Mouse (Mus musculus) c-Kit-positive CD71-positive TER-119-positive erythroid progenitor cells, embryonic 14.5 days (primary cell): ENCODE measurements around the gene Itih4.

Source experiments
- DNase-seq: peaks from one replicate; pipeline ENCODE4 v3.0.0-alpha.2; 2013; ENCODE audit warnings: low spot score

The Itih4 gene

GRCm38 (mm10) chr14:30879794-30880193 lies 6.5 kb upstream of the Itih4 start:
- no peak for DNase-seq

DNA sequence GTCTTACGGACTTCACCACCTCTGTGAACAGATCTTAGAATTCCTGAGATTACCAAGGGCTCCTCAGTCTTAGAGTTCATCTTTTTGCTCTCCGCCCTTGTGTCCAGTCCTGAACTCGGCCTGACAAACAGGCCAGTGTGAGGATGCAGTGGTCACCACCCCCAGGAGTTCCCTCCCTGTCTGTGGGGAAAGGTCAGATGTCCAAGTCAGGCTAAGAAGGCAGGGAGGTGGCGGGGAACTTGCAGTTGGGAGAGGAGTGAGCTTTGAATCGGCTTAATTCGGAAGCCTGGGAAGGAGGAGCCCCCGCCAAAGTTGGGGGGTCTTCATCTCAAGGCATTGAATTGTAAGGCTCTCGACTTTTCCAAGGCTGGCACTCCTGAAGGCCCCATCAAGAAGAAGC lies 6.0 kb upstream of the Itih4 start:
- no peak for DNase-seq

DNA sequence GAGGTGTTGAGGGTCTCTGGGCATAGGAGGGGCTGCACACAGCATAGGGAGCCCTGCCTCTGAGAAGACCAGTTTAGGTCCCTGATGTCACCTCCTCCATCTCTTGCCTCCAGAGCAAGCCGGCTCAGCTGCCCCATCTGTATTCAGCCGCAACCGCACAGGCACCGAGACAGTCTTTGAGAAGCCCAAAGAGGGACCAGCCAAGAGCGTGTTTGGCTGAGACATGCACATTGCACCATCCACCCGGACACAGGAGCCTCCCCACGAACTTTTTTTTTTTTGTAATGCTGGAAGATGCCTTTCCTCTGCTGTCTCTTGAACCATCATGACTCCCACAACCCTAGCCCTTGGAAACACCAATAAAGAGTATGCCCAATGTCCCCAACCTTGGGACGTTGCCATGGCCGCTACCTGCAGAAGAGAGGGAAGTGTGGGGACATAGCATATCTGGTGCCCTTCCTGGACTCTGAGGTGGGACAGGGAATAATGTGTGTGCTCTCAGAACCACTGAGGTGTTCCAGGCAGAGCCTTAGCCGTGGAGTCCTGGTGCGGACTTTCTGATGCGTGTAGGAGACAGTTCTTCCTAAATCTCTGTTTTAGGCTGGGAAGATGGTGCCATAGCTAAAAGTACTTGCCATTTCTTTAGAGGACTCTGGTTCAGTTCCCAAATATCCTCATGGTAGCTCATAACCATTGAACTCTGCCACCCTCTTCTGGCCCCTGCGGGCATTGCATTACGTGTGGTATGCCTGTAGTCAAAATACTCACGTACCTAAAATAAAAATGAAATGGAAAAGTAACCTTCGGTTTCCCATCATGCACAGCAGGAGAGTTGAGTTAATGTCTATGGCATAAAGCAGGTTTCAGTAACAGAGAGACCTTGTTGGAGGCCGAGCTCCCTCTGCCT lies 5.2 kb upstream of the Itih4 start:
- peak; percentile 29 for DNase-seq

DNA sequence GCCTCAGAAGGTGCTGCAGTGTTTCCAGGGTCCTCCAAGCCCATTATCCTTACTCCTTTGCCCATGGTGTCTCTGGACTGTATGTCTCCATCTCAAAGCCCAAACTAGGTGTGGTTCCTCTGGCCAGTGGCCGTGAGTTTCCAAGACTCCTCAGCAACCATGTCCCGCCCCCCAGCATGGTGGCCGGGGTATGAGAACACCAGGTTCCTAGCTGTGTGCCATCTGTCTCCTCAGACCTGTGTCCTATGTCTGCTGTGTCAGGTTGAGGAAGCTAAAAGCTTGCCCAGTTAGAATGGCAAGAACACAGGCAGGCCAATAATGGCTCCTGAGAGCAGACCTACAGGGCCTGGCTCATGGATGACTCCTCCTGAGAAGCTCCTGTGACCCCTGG lies 4.6 kb upstream of the Itih4 start:
- DNase-seq, result no peak

DNA sequence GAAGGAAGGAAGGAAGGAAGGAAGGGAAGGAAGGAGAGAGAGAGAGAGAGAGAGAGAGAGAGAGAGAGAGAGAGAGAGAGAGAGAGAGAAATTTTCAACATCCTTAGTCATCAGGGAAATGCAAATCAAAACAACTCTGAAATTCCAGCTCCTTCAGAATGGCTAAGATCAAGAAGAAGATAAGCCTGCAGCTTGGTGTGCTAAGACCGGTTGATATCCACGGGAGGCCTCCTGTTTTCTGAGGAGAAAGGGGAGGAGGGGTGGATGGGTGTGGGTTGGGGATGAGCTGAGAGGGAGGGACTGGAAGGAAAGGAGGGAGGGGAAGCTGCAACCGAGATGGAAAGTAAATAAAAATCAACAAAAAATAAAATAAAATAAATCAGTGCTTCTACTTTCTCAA lies 978 bp upstream of the Itih4 start:
- DNase-seq, result no peak

DNA sequence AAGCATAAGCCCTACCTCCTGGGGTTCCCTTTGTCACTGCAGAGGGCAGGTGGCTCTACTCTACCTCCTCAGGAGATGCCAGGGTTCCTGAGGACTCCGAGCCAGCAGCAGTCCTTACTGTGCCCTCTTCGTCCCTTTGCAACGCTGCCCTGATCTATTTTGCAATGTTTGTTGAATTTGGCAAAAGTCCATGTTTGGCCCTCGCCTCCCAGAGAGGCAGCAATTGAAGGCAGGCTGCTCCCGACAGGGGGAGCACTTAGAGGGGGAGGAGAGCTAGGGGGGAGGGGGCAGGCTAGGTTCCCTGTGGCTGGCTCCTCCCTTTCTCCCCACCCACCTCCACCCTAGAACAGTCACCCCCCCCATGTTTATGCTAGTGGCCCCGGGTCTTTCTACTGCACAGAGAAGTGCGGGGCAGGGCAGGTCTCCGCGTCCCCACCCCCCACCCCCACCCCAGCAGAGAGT lies 2.0 kb downstream of the Itih4 start:
- no peak for DNase-seq

DNA sequence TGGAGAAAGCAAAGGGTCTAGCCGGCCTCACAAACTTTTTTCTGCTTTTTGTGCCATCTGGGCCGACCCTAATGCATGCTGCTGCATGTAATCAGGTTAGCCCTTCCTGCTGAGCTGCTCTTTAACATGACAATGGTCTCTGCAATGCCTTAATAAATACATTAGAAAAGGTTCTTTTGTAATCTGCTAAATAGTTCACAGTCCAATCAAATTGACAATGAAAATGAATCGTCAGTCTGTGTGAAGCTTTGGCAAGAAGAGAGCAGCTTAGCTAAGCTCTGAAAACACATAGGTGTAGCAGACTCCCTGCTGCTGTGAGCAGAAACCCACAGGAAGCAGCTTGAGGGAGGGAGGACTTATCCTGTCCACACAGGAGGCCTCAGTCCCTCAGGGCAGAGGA lies 13.7 kb downstream of the Itih4 start:
- no peak for DNase-seq

- DNase-seq, result no peak
Observed at GRCm38 (mm10) chr14:30902628-30903027, 16.4 kb downstream of the Itih4 start.

DNA sequence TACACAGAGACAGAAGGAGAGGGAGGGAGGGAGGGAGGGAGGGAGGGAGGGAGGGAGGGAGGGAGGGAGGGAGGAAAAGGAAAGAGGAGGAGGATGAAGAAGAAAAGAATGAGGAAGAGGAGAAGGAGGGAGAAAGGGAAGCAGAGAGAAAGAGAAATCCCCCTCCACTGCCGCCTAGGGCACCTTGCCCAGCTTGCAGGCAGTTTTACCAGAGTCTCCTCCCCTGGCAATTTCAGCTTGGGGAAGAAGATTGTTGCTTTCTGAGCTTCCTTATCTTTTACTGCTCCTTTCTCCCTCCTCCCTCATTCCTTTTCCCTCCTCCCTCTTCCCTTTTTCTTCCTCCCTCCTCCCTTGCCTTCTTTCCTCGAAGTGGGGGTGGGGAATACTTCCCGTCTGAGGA lies 16.8 kb downstream of the Itih4 start:
- no peak for DNase-seq

DNA sequence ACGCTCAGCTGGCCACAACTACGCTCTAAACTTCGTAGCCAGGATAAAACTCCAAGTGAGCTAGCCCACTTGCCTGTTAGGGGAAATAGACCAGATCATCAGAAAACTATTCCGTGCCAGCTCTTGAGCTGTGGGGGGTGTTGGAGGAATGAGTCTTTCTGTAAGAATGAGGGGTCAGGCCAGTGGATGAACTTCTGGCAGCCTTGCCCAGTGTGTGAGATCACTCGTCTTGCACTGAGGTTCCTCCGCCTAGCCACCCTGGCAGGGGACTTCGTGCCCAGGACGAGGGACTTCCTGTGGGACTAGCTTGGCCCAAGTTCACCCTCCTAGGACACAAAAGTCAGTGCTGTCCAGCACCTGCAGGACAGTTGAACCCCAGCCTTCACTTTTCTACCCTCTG lies 18.0 kb downstream of the Itih4 start:
- no peak for DNase-seq

DNA sequence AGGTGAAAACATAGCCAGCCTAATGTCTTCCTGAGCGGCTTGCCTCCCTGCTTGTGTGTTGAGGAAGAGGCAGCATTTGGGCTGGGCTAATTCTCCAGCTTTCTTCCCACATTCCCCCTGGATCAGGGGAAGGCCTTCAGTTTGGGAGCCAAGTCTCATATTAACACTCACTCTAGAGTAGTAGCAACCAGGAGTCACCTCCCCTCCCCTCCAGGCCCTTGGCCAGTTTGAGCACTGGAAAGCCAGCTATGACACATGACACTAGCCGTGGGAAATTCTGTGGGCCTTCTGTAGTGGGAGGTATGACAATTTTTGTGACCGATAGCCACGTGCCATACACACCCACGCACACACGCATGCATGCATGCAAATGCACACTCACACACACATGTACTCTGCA lies 19.7 kb downstream of the Itih4 start:
- DNase-seq, result no peak

GRCm38 (mm10) chr14:30907814-30908265 lies 21.6 kb downstream of the Itih4 start:
- no peak for DNase-seq

GRCm38 (mm10) chr14:30911141-30911540 lies 24.9 kb downstream of the Itih4 start:
- DNase-seq, result no peak

- no peak for DNase-seq
Observed at GRCm38 (mm10) chr14:30912641-30913040, 26.4 kb downstream of the Itih4 start.

DNA sequence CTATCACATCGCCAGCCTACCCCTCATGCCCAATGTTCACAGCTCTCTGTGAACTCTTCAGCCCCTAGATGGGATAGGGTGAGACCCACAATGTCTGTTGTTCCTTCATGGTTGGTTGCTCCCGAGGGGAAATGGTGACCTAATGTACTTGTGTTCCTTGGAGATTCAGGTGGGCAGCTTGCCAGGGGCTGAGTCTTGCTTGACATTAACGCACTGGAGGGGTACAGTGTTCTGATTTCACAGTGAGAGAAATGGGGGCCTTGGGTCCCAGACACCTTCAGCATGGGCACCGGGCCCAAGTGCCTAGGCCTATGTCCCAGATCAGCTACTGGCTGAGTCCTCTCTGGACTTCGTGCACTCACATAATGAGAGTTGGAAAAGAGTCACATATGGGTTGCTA lies 27.1 kb downstream of the Itih4 start:
- no peak for DNase-seq

- DNase-seq, result no peak
Observed at GRCm38 (mm10) chr14:30916516-30916915, 30.2 kb downstream of the Itih4 start.

DNA sequence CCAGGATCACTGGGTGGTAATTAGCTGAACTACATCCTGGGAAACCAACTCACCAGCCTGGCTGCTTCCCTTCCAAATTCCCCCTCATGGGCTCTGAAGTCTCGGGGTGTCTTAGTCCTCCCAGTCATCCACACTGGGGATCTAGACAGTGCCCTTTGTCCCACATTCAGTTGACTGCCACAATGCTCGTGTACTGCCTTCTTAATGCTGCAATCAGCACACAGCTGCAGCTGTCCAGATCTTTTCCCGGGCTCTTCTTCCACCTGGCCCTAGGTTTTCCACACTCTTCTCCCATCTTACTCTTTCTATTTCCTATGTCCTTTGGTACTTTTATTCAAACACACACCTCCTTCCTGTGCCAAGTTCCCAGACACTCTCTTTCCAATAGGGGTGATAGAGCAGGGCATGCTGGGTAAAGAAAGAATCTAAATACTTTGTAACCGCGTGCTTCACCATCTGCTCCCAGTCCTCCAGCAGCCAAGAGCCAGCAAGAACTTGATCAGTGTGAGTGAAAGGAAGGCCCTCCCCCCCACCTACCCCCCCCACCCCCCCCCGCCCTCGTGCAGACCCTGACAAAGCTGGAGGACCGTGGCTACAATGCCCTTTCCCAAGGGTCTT lies 35.9 kb downstream of the Itih4 start:
- DNase-seq, result no peak

DNA sequence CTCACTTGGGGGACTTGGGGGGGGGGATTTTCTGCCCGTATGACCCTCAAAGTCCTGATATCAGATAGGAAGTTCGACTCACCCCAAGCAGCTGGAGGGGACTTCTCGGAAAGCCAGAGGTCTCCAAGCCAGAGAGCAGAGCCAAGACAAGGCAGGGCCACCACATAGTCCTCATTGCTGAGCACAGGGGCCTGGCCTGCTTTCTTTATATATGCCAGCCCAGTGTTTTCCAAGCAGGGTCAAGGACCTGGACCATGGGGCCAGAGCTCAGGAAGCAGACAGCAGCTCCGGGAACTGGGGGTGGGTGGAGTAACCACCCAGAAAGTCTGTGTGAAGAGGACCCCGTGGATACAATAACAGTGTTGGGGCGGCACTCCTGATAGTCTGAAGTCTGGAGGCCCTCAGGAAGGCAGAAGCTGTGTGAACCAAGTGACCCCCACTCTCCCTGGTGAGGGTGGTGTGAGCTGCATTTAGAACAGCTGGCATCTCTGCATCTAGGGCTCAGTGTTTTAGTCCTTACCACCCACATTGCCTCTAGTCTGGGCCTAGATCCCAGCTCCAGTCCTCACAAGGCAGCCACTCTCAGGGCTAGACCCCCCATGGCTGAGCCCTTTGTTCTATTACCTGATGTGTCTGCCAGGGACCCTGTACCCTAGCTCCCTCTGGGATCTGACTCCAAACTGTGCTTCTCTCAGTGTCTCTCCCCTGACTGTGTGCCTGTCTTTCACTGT lies 37.3 kb downstream of the Itih4 start, which contains the start of gene Itih3:
Itih3 (minus strand) TSS at position 386 of the 731 bp plus-strand sequence.
- no peak for DNase-seq

DNA sequence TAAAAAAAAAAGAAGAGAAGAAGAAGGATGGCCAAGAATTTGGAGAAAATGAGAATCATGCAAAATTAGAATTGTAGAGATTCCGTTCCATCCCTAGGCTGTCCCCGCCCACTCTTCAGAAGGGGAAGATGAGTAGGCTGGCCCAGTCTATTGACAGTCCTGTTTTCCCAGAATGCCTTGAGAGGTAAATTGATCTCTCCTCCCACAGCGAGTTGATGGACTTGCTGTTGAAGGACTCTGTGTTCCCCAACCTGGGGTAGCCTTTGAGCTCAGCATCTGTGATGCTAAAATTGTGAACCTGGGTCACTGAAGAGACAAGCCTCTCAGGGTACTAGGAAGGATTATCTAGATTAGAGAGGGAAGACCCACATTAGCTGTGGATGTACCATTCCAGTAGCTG lies 39.2 kb downstream of the Itih4 start:
- no peak for DNase-seq

GRCm38 (mm10) chr14:30930386-30930785 lies 44.1 kb downstream of the Itih4 start:
- DNase-seq, result no peak

GRCm38 (mm10) chr14:30933351-30933750 lies 47.1 kb downstream of the Itih4 start:
- no peak for DNase-seq

- no peak for DNase-seq
Observed at GRCm38 (mm10) chr14:30942254-30942653, 56.0 kb downstream of the Itih4 start.

GRCm38 (mm10) chr14:30943038-30943437 lies 56.8 kb downstream of the Itih4 start, which contains the start of gene Itih1:
TSS of gene Itih1 (minus strand) at chr14:30943289.
- no peak for DNase-seq
